Mouse (Mus musculus) stomach, embryonic 15.5 days (tissue): ENCODE measurements around the gene Lrrc23. TPM values are rescaled to one million over a fixed set of nuclear protein-coding genes. Genes with fewer than 3 reads are reported as not detected.

Source experiments
- ATAC-seq: fragments of 200-750 bp; cut with Nextera tagmentation; 2 replicates; pipeline ENCODE4 v1.8.0; 2017; ENCODE audit warnings: low read depth, moderate number of reproducible peaks, moderate TSS enrichment; ENCODE audit not compliant: insufficient read depth, low FRiP score
- H3K27ac ChIP-seq: fragments of 300-500 bp; sonication (generic); 2 replicates; pipeline ENCODE4 v1.5.1; 2015; ENCODE audit warnings: mild to moderate bottlenecking, inconsistent platforms
- H3K27me3 ChIP-seq: fragments of 300-500 bp; sonication (generic); replicated peaks from 2 replicates; pipeline ENCODE4 v1.6.1; 2015; ENCODE audit warnings: inconsistent platforms
- H3K36me3 ChIP-seq: fragments of 300-500 bp; sonication (generic); 2 replicates; pipeline ENCODE4 v1.6.1; 2015; ENCODE audit warnings: inconsistent platforms
- H3K4me1 ChIP-seq: fragments of 300-500 bp; sonication (generic); 2 replicates; pipeline ENCODE4 v1.6.1; 2015; ENCODE audit warnings: inconsistent platforms
- H3K4me2 ChIP-seq: fragments of 300-500 bp; sonication (generic); 2 replicates; pipeline ENCODE4 v1.6.1; 2015; ENCODE audit warnings: mild to moderate bottlenecking, inconsistent platforms
- H3K4me3 ChIP-seq: fragments of 300-500 bp; sonication (generic); replicated peaks from 2 replicates; pipeline ENCODE4 v1.5.1; 2015; ENCODE audit warnings: inconsistent platforms
- H3K9ac ChIP-seq: fragments of 300-500 bp; sonication (generic); 2 replicates; pipeline ENCODE4 v1.6.1; 2015; ENCODE audit warnings: inconsistent platforms
- H3K9me3 ChIP-seq: fragments of 300-500 bp; sonication (generic); 2 replicates; pipeline ENCODE4 v1.6.1; 2016; ENCODE audit warnings: inconsistent platforms
- whole genome bisulfite sequencing: fragments of 180-500 bp; shearing (Covaris S2); methylation state at CpG from one replicate; pipeline ENCODE4 v1.1.7; 2015; 5-methylcytosine and 5-hydroxymethylcytosine counted together
- polyA plus RNA-seq: library from polyadenylated mRNA; unstranded; fragments of >200 nt; fragmentation: Nextera tagmentation; extraction: Ambion mirVana; gene quantifications from 2 replicates; pipeline ENCODE4 v1.2.1, GENCODE M21; 2015

The Lrrc23 gene
- polyA plus RNA-seq, 1 experiment from 2014 or later: 1.3 TPM

- Histone ChIP-seq H3K4me1 (peaks cover 18% of the 10 kb centered on the region), H3K9me3 (no peaks in the 10 kb centered on the region), H3K4me3 (no peak overlapping the region), H3K9ac (no peak overlapping the region), H3K27ac (no peak overlapping the region), H3K27me3 (no peaks in the 10 kb centered on the region), H3K36me3 (no peaks in the 10 kb centered on the region), H3K4me2 (no peak overlapping the region)
- 90% methylated on average over 11 of the region's 11 CpGs for WGBS
- ATAC-seq: no peak
These were observed 42.5 kb downstream of the Lrrc23 start for GRCm38 (mm10) chr6:124737040-124737439.

DNA sequence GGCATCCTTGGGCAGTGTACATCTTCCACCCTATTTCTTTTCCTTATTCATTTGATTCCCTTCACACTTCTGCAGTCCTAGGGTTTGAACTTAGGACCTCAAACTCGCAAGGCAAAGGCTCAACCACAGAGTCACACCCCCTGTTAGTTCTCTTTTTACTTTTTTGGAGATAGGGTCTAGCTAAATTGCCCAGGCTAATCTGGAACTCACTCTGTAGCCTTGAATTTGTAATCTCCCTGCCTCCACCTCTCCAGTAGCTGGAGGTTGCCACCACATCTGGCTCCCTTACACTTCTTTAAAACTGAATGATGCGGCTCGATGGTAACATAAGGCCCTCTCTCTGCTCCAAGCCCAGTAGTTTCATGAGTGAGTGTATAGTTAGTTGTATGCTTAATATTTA is 45.1 kb downstream of the Lrrc23 start:
- Histone ChIP-seq H3K27me3 (no peaks in the 10 kb centered on the region), H3K4me3 (no peak overlapping the region), H3K9me3 (no peaks in the 10 kb centered on the region), H3K27ac (no peak overlapping the region), H3K4me2 (no peak overlapping the region), H3K36me3 (no peaks in the 10 kb centered on the region), H3K9ac (no peak overlapping the region), H3K4me1 (0 out of 2 replicates have a peak, but pooled peaks cover 6% of the 10 kb centered on the region)
- no peak for ATAC-seq
- 80% methylated on average over 3 of the region's 3 CpGs for WGBS

DNA sequence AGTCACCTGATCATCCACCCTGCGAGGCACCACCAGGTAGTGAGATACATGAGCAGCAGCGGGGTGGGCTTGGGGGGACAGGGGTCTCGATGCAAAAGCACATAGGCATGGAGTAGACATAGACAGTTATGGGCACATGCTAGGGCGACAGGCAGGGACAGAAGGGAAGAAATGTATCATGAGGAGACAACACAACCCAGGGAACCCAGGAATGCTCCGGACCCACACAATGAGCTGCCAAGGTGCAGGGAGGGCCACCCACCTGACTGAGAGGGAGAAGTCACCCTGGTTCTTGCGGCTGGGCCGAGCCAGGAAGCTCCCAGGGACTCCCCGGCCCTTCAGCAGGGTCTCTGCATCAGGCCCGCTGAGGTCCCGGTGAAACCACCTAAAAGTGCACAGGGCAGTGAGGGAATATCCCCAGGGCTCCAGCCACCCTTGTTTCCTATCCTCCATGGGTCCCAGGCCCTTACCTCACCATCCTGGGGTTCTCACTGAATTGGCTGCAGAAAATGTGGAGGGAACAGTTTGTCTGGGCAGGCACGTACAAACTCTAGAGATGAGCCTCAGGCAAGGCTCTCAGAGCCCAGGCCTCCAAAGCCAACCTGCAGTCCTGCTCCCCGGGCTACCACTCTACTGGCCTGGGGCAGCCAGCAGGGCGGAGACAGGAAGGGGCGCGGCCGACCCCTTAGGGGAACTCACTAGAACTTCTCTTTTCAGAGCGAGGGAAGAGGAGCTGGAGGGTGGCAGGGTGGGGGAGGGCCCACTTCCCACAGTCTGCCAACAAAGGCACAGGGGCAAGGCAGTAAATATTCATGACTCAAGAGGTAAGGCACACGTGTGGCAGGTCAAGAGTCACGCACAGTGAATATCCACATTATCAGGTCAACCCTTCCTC is 46.8 kb downstream of the Lrrc23 start:
- H3K9ac ChIP-seq: no peak overlapping the region

GRCm38 (mm10) chr6:124731038-124731437 is 48.5 kb downstream of the Lrrc23 start:
- Histone ChIP-seq H3K27ac (no peak overlapping the region), H3K9ac (no peak overlapping the region), H3K27me3 (no peaks in the 10 kb centered on the region), H3K4me2 (no peak overlapping the region), H3K4me1 (peaks cover 5% of the 10 kb centered on the region; the same call in 1 of the 2 replicates), H3K4me3 (no peak overlapping the region), H3K36me3 (no peaks in the 10 kb centered on the region), H3K9me3 (no peaks in the 10 kb centered on the region)
- no peak for ATAC-seq
- 86% methylated on average over 7 of the region's 7 CpGs for WGBS

More for the DNA sequence above, 46.8 kb downstream of the Lrrc23 start:
- no peak overlapping the region for H3K27ac ChIP-seq
- no peak overlapping the region for H3K4me2 ChIP-seq
- no peaks in the 10 kb centered on the region for H3K27me3 ChIP-seq
- peak overlapping the region; percentile 16 for H3K4me3 ChIP-seq
- no peaks in the 10 kb centered on the region for H3K36me3 ChIP-seq
- H3K4me1 ChIP-seq: peaks cover 4% of the 10 kb centered on the region; the same call in 1 of the 2 replicates
- H3K9me3 ChIP-seq: no peaks in the 10 kb centered on the region
- ATAC-seq: peak; percentile 45; the same call in 1 of the 2 replicates
- 52% methylated on average over 19 of the region's 19 CpGs for WGBS

DNA sequence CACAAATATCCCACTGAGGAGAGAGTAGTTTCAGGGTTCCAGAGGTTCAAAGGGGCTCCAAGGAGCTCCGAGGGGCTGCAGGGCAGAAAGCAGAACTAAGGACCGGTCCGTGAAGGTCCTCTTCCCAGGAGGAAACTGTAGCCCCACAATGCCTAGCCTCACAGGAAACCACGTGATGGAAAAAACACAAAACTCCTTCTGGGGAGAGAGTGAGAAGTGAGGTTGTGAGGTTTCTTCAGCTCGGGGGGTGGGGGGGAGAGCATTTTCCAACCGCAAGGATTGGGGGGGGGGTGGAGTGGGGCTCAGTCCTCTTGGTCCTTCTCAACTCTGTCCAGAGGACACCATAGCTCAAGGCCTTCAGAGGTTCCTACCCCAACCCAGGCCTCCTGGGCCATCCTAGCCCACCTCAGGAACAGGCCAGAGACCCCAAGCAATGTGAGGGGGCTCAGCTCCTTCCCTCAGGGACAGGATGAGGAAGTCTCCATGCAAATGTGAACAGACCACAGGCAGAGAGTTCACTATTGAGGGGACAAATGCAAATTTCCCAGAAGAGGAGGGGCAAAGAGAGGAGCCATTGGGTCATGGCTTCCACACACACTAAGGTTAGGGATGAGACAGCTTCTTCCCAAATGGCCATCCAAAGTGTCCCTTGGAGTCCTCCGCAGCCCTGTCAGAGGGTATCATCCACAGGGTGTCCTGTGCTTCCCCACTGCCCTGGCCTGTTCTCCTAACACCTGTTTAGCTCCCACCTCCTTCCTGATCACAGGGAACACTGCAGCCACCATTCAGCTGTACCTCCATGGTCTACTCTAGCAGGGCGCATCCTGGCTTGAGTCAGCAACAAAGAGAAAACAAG is 49.4 kb downstream of the Lrrc23 start:
- no peak for ATAC-seq
- Histone ChIP-seq H3K36me3 (no peaks in the 10 kb centered on the region), H3K27me3 (no peaks in the 10 kb centered on the region), H3K4me3 (no peak overlapping the region), H3K27ac (no peak overlapping the region), H3K9ac (no peak overlapping the region), H3K4me1 (peaks cover 5% of the 10 kb centered on the region; the same call in 1 of the 2 replicates), H3K9me3 (no peaks in the 10 kb centered on the region), H3K4me2 (no peak overlapping the region)
- WGBS: 75% methylated on average over 8 of the region's 8 CpGs

GRCm38 (mm10) chr6:124728621-124729020 is 50.9 kb downstream of the Lrrc23 start:
- Histone ChIP-seq H3K4me3 (no peak overlapping the region), H3K36me3 (no peaks in the 10 kb centered on the region), H3K9ac (no peak overlapping the region), H3K27me3 (no peaks in the 10 kb centered on the region), H3K4me2 (no peak overlapping the region), H3K4me1 (peaks cover 5% of the 10 kb centered on the region; the same call in 1 of the 2 replicates), H3K27ac (no peak overlapping the region), H3K9me3 (no peaks in the 10 kb centered on the region)
- no peak for ATAC-seq
- WGBS: 79% methylated on average over 10 of the region's 10 CpGs

GRCm38 (mm10) chr6:124724472-124724871 is 55.1 kb downstream of the Lrrc23 start:
- ATAC-seq: no peak

GRCm38 (mm10) chr6:124723541-124723940 is 56.0 kb downstream of the Lrrc23 start:
- H3K4me3 ChIP-seq: no peak overlapping the region
- WGBS: 73% methylated on average over 8 of the region's 8 CpGs
- ATAC-seq: no peak
- peaks cover 3% of the 10 kb centered on the region; the same call in 1 of the 2 replicates for H3K4me1 ChIP-seq
- H3K27me3 ChIP-seq: no peaks in the 10 kb centered on the region
- no peak overlapping the region for H3K4me2 ChIP-seq
- H3K9me3 ChIP-seq: no peaks in the 10 kb centered on the region
- H3K9ac ChIP-seq: no peak overlapping the region
- H3K27ac ChIP-seq: no peak overlapping the region
- no peaks in the 10 kb centered on the region for H3K36me3 ChIP-seq

More at GRCm38 (mm10) chr6:124724472-124724871, 55.1 kb downstream of the Lrrc23 start:
- Histone ChIP-seq H3K4me3 (no peak overlapping the region), H3K36me3 (no peaks in the 10 kb centered on the region), H3K9ac (no peak overlapping the region; the same call in 1 of the 2 replicates), H3K9me3 (no peaks in the 10 kb centered on the region), H3K27me3 (no peaks in the 10 kb centered on the region), H3K4me2 (no peak overlapping the region), H3K27ac (no peak overlapping the region), H3K4me1 (peaks cover 3% of the 10 kb centered on the region; the same call in 1 of the 2 replicates)
- WGBS: 84% methylated on average over 10 of the region's 10 CpGs

GRCm38 (mm10) chr6:124722876-124723473 is 56.6 kb downstream of the Lrrc23 start:
- peaks cover 3% of the 10 kb centered on the region; the same call in 1 of the 2 replicates for H3K4me1 ChIP-seq
- no peak overlapping the region for H3K4me2 ChIP-seq
- ATAC-seq: no peak
- 84% methylated on average over 6 of the region's 6 CpGs for WGBS
- no peaks in the 10 kb centered on the region for H3K36me3 ChIP-seq
- no peak overlapping the region for H3K9ac ChIP-seq
- H3K27ac ChIP-seq: no peak overlapping the region
- H3K27me3 ChIP-seq: no peaks in the 10 kb centered on the region
- no peaks in the 10 kb centered on the region for H3K9me3 ChIP-seq
- no peak overlapping the region for H3K4me3 ChIP-seq

- peaks cover 18% of the 10 kb centered on the region; the same call in 1 of the 2 replicates for H3K36me3 ChIP-seq
- 69% methylated on average over 11 of the region's 11 CpGs for WGBS
- H3K27me3 ChIP-seq: no peaks in the 10 kb centered on the region
- no peaks in the 10 kb centered on the region; the same call in 1 of the 2 replicates for H3K4me1 ChIP-seq
- peak overlapping the region; percentile 46; the same call in 1 of the 2 replicates for H3K4me2 ChIP-seq
- no peak for ATAC-seq
- no peak overlapping the region for H3K27ac ChIP-seq
- H3K9me3 ChIP-seq: no peaks in the 10 kb centered on the region
- no peak overlapping the region for H3K9ac ChIP-seq
- H3K4me3 ChIP-seq: no peak overlapping the region
These were observed 58.6 kb downstream of the Lrrc23 start for GRCm38 (mm10) chr6:124720904-124721303.
